Mouse (Mus musculus): ENCODE measurements around the gene Tmem40. TPM values are rescaled to one million over a fixed set of nuclear protein-coding genes. Genes with fewer than 3 reads are reported as not detected.

Tmem40 gene
- 0.78 and 1.2 TPM in 2 replicates for polyA plus RNA-seq (2015; fragmentation: Nextera tagmentation; extraction: Ambion mirVana)

DNA sequence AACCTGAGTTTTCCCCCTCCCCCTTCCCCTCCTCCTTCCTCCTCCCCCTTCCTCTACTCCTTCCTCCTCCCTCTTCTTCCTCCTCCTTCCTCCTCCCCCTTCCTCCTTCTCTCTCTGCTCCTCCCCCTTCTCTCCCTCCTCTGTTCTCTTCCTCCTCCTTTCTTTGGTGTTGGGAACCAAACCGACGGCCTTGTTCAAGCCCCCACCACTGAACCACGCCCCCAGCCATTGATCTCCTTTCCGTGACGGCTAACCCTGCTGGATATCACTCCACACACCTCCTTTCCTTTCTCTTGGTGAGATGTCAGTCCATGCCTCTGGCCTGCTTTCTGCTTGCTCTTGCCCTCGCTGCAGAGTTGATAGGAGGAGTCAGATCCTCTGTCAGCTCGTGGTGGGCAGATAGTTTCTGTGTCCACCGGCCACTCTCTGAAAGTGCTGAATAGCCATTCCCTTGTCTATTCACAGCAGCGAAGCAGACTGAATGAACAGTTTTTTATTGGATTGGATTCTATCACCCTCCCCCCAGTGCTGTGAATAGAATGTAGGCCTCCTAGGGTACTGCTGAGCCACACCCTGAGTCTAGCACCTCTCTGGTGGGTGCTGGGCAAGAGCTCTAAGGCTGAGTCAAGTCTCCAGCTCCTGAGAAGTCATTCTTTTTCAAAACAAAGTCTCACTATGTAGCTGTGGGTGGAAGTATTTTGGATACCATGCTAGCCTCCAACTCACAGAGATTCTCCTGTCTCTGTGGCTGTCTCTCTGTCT is at the start of gene Tmem40:
Gene Tmem40 (minus strand): TSS at position 416 of the 762 bp plus-strand sequence.
- ATAC-seq, result peak; percentile 31; the same call in 1 of the 2 replicates
- Histone ChIP-seq H3K4me3 (replicated peaks) (no peak within 1 kb of the TSS), H3K27me3 (replicated peaks) (no peaks in the 10 kb centered on the region), H3K9me3 (no peaks in the 10 kb centered on the region), H3K27ac (peak within 1 kb of the TSS; percentile 67), H3K4me2 (replicated peaks) (peak within 1 kb of the TSS; percentile 37), H3K9ac (no peak within 1 kb of the TSS), H3K36me3 (no peaks in the 10 kb centered on the region), H3K4me1 (replicated peaks) (peaks cover 21% of the 10 kb centered on the region)
- WGBS, result 6% methylated on average over 9 of the region's 9 CpGs

DNA sequence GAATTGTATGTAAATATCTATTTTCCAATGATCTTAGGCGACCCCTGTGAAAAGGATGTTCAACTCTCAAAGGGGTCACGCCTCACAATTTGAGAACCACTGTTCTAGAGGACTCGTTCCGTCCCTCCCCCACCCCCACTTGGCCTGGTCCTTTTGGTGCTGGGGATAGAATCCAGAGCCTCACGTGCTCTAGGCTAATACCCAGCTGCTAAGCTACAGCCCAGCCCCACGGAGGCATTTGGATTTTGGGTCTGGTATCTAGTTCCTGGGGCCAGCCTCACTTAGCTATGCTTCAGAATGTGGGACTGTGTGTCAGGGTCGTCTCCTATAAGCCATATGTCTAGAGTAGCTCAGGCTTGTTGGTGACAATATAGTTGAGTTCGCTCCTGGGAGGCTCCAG is 49.4 kb upstream of the Tmem40 start:
- Histone ChIP-seq H3K27ac (no peak overlapping the region), H3K36me3 (peaks cover 4% of the 10 kb centered on the region; the same call in 1 of the 2 replicates), H3K4me1 (replicated peaks) (peaks cover 8% of the 10 kb centered on the region), H3K9ac (no peak overlapping the region), H3K4me2 (replicated peaks) (no peak overlapping the region), H3K27me3 (replicated peaks) (no peaks in the 10 kb centered on the region), H3K4me3 (replicated peaks) (no peak overlapping the region), H3K9me3 (no peaks in the 10 kb centered on the region)
- no peak for ATAC-seq
- WGBS, result 65% methylated on average over 8 of the region's 8 CpGs

DNA sequence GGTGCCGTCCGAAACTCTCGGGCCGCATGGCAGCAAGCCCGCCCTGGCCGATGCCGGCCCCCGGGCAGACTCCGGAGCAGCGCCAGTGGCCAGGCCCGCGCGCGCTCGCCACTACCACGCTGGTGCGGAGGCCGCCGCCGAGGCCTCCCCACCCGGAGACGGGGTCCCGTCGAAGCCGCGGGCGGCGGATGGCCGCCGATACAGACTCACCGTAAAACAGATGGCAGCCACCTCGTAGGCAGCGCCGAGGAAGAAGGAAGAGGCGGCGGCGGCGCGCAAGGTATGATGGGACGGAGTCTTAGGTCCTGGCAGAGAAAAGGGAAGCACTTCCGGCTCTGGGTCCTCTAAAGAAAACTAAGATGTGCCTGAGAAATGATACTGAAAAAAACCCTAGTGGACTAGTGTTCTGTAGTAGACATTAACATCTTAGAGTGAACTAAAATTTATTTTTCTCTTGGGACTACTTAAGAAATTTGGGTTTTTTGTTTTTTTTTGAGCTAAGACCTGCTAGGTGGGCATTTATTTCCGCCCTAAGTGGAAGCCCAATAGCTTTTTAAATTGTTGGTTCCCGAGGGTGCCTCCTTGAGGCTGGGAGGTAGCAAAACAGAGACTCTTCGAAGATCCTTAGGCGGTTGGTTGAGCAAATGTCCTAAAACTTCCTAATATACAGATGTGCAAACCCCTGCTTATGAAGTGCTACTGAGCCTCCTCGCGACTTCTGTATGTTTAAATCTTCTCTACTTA is 46.5 kb upstream of the Tmem40 start, which contains the start of gene Rpl32:
Gene Rpl32 (minus strand): TSS at position 260 of the 744 bp plus-strand sequence.
- peak within 1 kb of the TSS; percentile 98 for H3K9ac ChIP-seq
- peaks cover 22% of the 10 kb centered on the region for H3K36me3 ChIP-seq
- peak within 1 kb of the TSS; percentile 96 for H3K27ac ChIP-seq
- WGBS, result under 1% methylated on average over 47 of the region's 47 CpGs
- peak; percentile 88 for ATAC-seq
- peak within 1 kb of the TSS; percentile 93 for H3K4me3 ChIP-seq (replicated peaks)
- peaks cover 18% of the 10 kb centered on the region for H3K4me1 ChIP-seq (replicated peaks)
- no peaks in the 10 kb centered on the region for H3K27me3 ChIP-seq (replicated peaks)
- no peaks in the 10 kb centered on the region for H3K9me3 ChIP-seq
- peak within 1 kb of the TSS; percentile 75 for H3K4me2 ChIP-seq (replicated peaks)

DNA sequence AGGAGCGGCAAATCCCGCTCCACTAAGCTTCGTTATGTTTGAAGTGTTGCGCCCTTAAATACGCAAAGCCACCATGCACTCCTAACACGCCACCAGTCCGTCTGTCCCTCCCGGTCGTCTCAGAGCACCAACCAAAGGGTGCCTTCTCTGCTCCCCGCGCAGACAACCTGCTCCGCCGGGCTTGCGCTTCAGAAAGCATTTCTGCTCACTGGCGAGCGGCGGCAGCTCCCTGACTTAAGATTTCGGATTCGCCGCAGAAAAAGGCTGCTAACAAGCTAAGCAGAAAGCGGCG is 45.9 kb upstream of the Tmem40 start:
- H3K27ac ChIP-seq, result peak overlapping the region; percentile 96
- H3K4me2 ChIP-seq (replicated peaks), result peak overlapping the region; percentile 75
- H3K9me3 ChIP-seq, result no peaks in the 10 kb centered on the region
- H3K4me3 ChIP-seq (replicated peaks), result peak overlapping the region; percentile 93
- H3K4me1 ChIP-seq (replicated peaks), result peaks cover 20% of the 10 kb centered on the region
- H3K9ac ChIP-seq, result peak overlapping the region; percentile 98
- H3K36me3 ChIP-seq, result peaks cover 22% of the 10 kb centered on the region
- H3K27me3 ChIP-seq (replicated peaks), result no peaks in the 10 kb centered on the region
- ATAC-seq, result no peak
- under 1% methylated on average over 22 of the region's 22 CpGs for WGBS

DNA sequence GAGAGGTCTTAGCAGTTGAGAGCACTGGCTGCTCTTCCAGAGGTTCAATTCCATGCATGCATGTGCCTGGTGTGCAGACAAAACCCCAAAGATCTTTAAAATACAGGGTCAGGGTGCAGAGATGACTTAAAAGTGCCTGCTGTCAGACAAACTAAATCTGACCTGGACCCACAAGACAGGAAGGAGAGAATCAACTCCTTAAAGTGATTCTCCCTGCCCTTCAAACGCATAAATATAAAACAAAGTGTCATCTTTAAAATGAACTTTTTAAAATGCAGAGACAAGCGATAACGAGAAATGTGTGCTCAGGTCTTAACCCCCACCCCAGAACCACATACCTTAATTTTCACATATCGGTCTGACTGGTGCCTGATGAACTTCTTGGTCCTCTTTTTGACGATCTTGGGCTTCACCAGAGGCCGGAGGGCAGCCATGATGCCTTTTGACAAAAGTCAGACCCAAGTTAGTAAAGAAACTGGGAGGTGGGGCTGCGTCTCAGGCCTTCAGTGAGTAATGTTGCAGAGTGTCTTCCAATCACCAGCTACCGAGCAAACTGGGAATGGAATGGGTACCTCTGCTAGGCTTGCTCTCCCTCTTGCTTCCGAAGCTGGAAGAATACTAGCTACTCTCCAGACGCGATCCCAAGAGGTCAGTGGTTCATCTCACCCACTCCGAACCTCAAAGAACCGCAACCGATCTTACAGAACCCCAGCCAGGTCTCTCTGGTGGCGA is 45.4 kb upstream of the Tmem40 start:
- no peaks in the 10 kb centered on the region for H3K9me3 ChIP-seq
- peak overlapping the region; percentile 98 for H3K9ac ChIP-seq
- peak overlapping the region; percentile 96 for H3K27ac ChIP-seq
- WGBS, result 3% methylated on average over 15 of the region's 15 CpGs
- H3K27me3 ChIP-seq (replicated peaks), result no peaks in the 10 kb centered on the region
- peak overlapping the region; percentile 75 for H3K4me2 ChIP-seq (replicated peaks)
- peaks cover 22% of the 10 kb centered on the region for H3K36me3 ChIP-seq
- peak overlapping the region; percentile 93 for H3K4me3 ChIP-seq (replicated peaks)
- ATAC-seq, result no peak
- H3K4me1 ChIP-seq (replicated peaks), result peaks cover 20% of the 10 kb centered on the region

DNA sequence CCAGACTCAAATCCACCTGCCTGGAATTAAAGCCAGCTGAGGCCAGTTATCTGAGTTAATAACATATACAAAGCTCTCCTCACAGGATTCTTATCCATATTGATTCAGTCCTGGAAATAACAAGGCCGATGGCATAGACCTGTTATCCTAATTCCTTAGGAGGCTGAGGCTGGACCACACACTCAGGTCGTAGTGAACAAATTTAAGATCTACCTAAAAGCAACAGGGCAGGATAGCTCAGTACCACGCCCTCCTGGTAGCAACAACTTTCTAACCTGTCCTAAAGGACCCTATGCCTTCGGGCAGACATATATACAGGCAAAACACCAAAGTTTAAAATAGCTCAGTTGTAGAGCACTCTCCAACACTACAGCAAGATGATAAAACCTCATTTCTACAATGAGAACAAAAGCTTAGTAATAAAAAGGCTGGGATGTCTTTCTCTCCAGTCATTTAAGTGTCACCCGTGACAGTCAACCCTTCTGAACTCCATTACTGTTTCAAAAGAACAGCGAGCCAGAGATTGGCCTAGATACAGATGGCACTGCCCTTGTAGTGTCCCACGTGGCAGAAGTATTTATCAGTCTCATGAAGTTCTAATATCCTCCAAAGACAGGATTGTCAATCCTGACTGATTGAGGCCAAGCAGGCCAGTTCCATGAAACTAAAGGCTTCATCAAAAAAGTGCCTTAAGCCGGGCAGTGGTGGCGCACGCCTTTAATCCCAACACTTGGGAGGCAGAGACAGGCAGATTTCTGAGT is 42.4 kb upstream of the Tmem40 start:
- H3K4me3 ChIP-seq (replicated peaks), result no peak overlapping the region
- no peak overlapping the region for H3K4me2 ChIP-seq (replicated peaks)
- H3K4me1 ChIP-seq (replicated peaks), result peaks cover 20% of the 10 kb centered on the region
- WGBS, result 68% methylated on average over 10 of the region's 10 CpGs
- no peaks in the 10 kb centered on the region for H3K27me3 ChIP-seq (replicated peaks)
- H3K36me3 ChIP-seq, result peaks cover 36% of the 10 kb centered on the region
- H3K9ac ChIP-seq, result no peak overlapping the region
- no peak overlapping the region for H3K27ac ChIP-seq
- no peaks in the 10 kb centered on the region for H3K9me3 ChIP-seq
- ATAC-seq, result no peak

DNA sequence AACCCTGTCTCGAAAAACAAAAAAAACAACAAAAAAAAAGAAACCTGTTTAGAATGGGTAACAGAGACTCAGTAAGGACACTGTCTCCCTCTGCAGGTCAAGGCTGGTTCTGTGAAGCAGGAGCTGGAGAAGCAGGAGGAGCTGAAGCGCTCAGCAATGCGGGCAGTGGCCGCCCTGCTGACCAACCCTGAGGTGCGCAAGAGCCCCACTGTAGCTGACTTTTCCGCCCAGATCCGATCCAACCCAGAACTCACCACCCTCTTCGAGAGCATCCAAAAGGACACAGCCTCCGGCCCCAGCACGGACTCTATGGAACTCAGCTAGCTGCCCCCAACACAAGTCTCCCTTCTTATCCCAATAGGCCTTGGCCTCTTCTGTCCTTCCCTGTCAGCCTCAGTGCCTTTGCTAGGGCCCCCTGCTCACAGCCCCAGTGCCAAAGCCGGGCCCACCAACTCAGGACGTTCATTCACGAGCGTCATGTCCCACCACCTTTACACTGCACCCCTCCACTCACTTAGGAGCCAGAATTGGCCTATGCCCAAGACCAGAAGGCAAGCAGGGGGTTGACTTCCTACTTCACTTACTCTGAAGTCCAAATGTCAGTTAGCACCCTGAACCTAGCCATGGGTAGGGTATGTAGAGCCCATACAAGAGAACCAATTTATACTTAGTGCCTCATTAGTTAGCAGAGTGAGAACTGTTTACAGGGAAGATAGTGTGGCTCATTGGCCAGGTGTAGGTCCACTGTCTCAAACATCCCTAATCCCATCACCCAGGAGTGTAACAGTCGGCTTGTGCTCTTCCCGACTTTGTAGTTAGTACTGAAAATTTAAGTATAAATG is 41.6 kb upstream of the Tmem40 start:
- Histone ChIP-seq H3K4me2 (replicated peaks) (no peak overlapping the region), H3K4me1 (replicated peaks) (peaks cover 20% of the 10 kb centered on the region), H3K36me3 (peaks cover 36% of the 10 kb centered on the region), H3K9me3 (no peaks in the 10 kb centered on the region), H3K9ac (no peak overlapping the region), H3K4me3 (replicated peaks) (no peak overlapping the region), H3K27ac (no peak overlapping the region), H3K27me3 (replicated peaks) (no peaks in the 10 kb centered on the region)
- ATAC-seq, result peak; percentile 61
- WGBS, result 40% methylated on average over 16 of the region's 16 CpGs

DNA sequence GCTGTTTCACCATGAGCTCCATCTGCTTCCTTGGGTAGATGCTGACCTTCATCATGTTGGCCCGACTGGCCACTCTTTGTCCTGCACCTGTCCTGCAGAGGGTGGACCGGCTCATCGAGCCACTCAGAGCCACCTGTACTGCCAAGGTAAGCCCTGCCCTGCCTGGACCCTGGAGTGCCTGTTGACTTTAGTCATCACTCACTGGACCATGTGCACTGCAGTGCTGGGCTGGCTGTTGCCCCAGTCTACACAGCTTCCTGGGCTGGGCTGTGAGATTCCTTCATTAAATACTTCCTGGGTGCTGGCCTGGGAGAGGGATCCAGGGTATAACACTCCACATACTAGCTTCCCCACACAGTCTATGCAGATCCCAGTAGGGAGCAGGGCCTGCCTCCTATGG is 39.6 kb upstream of the Tmem40 start:
- Histone ChIP-seq H3K4me2 (replicated peaks) (no peak overlapping the region), H3K4me3 (replicated peaks) (no peak overlapping the region), H3K9me3 (no peaks in the 10 kb centered on the region), H3K36me3 (peaks cover 49% of the 10 kb centered on the region), H3K9ac (no peak overlapping the region), H3K27me3 (replicated peaks) (no peaks in the 10 kb centered on the region), H3K27ac (no peak overlapping the region), H3K4me1 (replicated peaks) (peaks cover 14% of the 10 kb centered on the region)
- 85% methylated on average over 3 of the region's 3 CpGs for WGBS
- no peak for ATAC-seq

DNA sequence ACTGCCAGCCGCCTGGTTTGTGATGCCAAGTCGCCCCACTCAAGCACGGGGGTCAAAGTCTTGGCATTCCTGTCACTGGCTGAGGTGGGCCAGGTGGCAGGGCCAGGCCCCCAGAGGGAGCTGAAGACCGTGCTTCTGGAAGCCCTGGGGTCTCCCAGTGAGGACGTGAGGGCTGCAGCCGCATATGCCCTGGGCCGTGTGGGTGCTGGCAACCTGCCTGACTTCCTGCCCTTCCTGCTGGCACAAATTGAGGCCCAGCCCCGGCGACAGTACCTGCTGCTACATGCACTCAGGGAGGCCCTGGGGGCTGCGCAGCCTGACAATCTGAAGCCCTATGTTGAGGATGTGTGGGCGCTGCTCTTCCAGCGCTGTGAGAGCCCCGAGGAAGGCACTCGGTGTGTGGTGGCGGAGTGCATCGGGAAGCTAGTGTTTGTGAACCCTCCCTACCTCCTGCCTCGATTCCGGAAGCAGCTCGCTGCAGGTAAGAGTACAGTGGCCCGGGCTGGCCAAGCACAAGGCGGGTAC is 30.5 kb upstream of the Tmem40 start:
- H3K4me1 ChIP-seq (replicated peaks), result no peaks in the 10 kb centered on the region
- no peak overlapping the region for H3K27ac ChIP-seq
- H3K4me3 ChIP-seq (replicated peaks), result no peak overlapping the region
- peaks cover 50% of the 10 kb centered on the region for H3K36me3 ChIP-seq
- H3K27me3 ChIP-seq (replicated peaks), result no peaks in the 10 kb centered on the region
- no peak overlapping the region for H3K4me2 ChIP-seq (replicated peaks)
- H3K9me3 ChIP-seq, result no peaks in the 10 kb centered on the region
- no peak for ATAC-seq
- WGBS, result 91% methylated on average over 21 of the region's 21 CpGs
- H3K9ac ChIP-seq, result no peak overlapping the region

DNA sequence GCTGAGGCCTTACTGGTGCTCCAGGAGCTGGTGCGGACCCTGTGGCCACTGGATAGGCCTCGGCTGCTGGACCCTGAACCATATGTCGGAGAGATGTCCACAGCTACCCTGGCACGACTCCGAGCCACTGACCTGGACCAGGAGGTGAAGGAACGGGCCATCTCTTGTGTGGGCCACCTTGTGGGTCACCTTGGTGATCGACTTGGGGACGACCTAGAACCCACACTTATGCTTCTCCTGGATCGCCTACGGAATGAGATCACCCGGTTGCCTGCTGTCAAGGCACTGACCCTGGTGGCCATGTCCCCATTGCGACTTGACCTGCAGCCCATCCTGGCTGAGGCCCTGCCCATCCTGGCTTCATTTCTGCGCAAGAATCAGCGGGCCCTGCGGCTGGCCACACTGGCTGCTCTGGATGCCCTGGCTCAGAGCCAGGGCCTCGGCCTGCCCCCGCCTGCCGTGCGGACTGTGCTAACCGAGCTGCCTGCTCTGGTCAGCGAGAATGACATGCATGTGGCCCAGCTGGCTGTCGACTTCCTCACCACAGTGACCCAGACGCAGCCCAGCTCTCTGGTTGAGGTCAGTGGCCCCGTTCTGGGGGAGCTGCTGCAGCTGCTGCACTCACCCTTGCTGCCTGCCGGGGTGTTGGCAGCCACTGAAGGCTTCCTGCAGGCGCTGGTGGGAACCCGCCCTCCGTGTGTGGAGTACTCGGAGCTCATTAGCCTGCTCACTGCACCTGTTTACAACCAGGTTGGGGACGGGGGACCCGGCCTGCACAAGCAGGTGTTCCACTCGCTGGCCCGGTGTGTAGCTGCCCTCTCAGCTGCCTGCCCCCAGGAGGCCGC is 29.9 kb upstream of the Tmem40 start:
- WGBS, result 82% methylated on average over 34 of the region's 34 CpGs
- Histone ChIP-seq H3K27me3 (replicated peaks) (no peaks in the 10 kb centered on the region), H3K4me2 (replicated peaks) (no peak overlapping the region), H3K9me3 (no peaks in the 10 kb centered on the region), H3K27ac (no peak overlapping the region), H3K4me3 (replicated peaks) (no peak overlapping the region), H3K36me3 (peaks cover 48% of the 10 kb centered on the region), H3K4me1 (replicated peaks) (no peaks in the 10 kb centered on the region), H3K9ac (no peak overlapping the region)
- no peak for ATAC-seq

Data from intestine, embryonic 15.5 days (tissue).